Mouse (Mus musculus) induced T-regulatory cell, adult 2 months (primary cell): Measurements from ENCODE around the gene Cnot11.

Source experiments
- DNase-seq: peaks from one replicate; pipeline ENCODE4 v3.0.0-alpha.2; 2012; ENCODE audit warnings: low read depth

The Cnot11 gene

DNA sequence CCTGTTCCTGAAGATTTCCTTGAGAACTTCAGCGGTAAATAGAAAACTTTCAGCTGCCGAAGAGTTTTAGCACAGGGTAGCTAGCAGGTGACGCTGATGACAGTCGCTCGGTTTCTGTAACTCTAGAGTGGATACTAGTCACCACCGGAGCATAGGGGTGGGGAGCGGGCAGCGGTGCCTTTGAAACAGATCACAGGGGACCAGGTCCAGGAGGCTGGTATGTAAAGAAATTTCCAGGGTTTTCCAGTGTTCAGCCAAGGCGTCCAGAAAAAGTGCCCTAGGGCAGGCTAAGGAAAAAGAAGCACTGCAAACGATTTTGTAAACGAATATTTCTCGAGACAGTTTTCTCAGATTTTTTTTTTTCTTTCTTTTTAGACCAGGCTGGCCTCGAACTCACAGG lies at the start of gene Cnot11:
Gene Cnot11, plus strand, starts transcription at position 162 of the 400 bp plus-strand sequence.
- DNase-seq, result no peak

DNA sequence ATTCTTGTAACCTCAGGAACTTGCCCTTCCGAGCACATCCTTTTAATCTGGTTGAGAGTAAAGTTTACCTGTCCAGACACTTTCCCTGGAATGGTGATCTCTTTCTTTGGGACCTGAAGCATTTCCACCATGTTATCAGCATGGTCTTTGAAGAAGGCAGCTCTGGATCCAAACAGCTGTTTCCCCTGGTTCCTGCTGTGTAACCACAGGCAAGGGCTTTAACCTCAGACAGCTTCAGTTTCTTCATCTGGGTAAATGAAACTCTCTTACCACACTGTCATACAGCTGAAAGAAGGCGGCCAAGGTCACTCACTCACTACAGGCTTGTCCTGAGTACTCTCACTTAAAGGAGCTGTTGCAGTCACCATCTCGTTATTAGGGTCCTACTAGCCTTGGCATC lies 47.4 kb upstream of the Cnot11 start:
- DNase-seq, result no peak

GRCm38 (mm10) chr1:39493165-39493564 lies 41.6 kb upstream of the Cnot11 start:
- DNase-seq, result no peak

- DNase-seq, result no peak
Observed at GRCm38 (mm10) chr1:39493664-39494063, 41.1 kb upstream of the Cnot11 start.

DNA sequence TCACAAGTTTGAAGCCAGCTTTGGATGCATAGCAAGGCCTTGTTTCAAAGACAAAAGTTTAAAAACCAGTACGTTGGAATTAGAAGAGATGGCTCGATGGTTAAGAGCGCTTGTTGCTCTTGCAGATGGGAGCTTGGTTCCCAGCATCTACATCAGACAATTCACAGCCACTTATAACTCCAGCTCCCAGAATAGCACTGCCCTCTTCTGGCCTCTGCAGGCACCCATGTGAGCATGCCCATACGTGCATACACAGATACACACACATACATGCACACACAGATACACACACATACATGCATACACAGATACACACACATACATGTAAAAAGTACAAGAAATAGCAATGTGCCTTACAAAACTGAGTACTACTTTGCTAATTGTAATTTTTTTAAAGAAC lies 37.8 kb upstream of the Cnot11 start:
- no peak for DNase-seq

- no peak for DNase-seq
Observed at GRCm38 (mm10) chr1:39497748-39498147, 37.0 kb upstream of the Cnot11 start.

- no peak for DNase-seq
Observed at GRCm38 (mm10) chr1:39499485-39499941, 35.3 kb upstream of the Cnot11 start.

- DNase-seq, result peak; percentile 20
Observed at GRCm38 (mm10) chr1:39502817-39503633, 31.8 kb upstream of the Cnot11 start.

DNA sequence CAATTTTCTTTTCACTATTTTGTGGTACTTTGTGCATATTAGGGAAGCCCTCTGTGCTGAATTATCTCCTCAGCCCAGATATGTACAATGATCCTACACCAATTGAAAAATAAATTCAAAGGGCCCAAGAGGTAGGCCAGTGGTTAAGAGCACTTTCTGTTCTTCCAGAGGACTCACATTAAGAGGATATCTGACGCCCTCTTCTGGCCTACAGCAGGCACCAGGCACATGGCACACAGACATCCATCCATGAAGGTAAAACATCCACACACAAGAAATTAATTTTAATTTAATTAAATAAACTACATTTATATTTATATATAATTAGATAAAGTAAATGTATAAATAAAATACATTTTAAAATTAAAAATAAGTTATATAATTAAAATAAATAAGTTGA lies 30.5 kb upstream of the Cnot11 start:
- no peak for DNase-seq

DNA sequence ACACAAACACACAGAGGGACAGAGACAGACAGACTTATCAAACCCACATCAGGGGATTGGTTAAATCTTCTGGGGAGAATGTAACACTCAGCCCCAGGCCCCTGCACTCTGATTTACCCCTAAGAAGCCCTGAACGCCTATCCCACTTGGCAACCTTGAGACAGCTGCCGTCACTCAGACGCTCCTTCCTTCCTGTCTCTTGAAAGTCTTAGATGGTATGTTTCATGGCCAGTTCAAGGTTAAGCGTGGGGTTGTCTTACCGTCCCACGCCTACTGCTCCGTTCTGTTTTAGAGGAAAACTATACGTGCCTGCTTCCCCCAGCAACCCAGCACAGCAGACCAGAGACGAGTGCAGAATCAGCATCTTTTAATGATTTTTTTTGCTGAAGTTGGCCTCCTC lies 29.2 kb upstream of the Cnot11 start:
- no peak for DNase-seq

GRCm38 (mm10) chr1:39511775-39512174 lies 23.0 kb upstream of the Cnot11 start:
- no peak for DNase-seq

DNA sequence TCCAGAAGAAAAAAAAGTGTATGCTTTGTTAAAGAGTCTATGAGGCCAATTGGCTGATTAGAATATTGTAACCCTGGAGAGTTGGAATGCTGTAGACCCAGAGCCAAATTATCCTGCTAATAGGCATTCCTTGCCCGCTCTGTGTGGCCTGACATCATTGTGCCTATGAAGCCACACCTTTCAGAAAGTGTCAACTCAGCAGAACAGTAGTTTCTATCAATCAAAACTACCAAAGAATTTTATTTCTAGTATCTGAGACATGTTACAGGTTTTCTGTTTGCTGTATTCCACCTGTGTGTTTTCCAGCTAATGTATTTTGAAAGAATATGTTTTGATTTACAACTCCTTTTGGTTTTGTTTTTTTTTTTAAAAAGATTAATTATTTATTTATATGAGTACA lies 22.6 kb upstream of the Cnot11 start:
- no peak for DNase-seq

DNA sequence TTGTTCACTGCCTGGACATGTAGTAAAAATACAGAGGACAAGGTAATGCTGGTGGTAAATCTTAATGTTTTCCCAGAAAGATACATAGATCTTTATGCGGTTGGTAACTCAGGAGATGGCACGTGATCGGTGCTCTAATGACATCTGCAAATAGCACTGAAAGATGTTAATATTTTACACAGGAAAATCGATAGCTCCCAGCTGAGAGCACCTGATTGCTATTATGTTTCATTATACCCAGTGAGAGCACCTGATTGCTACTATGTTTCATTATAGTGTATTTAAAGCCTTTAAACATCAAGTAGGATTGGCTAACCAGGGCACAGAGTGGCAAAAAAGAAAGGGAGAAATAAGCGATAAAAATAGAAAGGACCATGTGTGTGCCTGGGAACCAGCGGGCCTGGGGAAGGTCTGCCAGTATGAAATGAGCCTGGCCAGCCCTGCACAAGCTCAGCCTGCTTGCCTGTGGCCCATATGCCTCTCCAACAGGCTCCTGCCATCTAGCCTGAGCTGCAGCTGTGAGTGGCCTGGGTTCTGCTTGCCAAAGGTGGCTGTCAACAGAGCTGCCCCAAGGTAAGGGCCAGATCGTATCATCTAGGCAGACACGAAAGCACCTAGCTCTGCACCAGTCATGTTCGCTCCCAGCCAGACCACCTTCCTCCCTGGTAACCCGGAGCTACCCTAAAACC lies 19.3 kb upstream of the Cnot11 start:
- DNase-seq, result no peak

DNA sequence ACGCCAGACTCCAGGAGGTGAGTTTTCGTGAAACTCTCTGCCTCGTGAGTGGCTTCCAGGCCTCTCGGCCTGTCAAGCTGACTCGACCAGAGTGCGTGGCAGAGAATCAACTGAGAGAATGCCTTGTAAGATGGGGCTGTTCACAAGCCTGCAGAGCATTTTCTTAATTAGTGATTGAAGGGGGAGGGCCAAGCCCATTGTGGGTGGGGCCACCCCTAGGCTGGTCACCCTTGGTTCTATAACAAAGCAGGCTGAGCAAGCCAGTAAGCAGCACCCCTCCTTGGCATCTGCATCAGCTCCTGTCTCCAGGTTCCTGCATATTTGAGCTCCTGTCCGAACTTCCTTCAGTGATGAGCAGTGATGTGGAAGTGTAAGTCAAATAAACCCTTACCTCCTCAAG lies 13.5 kb upstream of the Cnot11 start:
- DNase-seq, result no peak

DNA sequence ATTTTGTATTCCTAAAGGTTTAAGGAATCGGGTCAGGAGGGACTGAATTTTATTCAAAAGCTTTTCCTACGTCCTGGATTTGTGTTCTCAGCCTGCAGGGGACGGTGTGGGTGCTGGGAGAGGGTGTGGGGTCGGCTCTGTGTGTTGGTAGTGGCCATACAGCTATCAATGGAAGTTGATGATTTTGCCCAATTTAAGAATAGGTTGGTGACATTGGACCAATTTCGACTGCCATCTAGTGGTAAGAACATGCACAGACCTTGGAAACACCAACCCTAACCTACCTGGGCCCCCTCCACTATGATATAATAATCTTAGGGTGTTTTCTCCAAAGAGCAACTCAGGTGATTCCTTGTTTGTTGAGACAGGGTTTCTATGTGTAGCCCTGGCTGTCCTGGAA lies 12.3 kb upstream of the Cnot11 start:
- peak; percentile 68 for DNase-seq

- DNase-seq, result no peak
Observed at GRCm38 (mm10) chr1:39525763-39526162, 9.0 kb upstream of the Cnot11 start.

- DNase-seq, result no peak
Observed at GRCm38 (mm10) chr1:39526371-39527167, 8.2 kb upstream of the Cnot11 start.

GRCm38 (mm10) chr1:39527432-39527831 lies 7.4 kb upstream of the Cnot11 start:
- peak; percentile 89 for DNase-seq

- no peak for DNase-seq
Observed at GRCm38 (mm10) chr1:39528319-39528718, 6.5 kb upstream of the Cnot11 start.

GRCm38 (mm10) chr1:39530258-39530943 lies 4.4 kb upstream of the Cnot11 start:
- DNase-seq, result peak; percentile 93

DNA sequence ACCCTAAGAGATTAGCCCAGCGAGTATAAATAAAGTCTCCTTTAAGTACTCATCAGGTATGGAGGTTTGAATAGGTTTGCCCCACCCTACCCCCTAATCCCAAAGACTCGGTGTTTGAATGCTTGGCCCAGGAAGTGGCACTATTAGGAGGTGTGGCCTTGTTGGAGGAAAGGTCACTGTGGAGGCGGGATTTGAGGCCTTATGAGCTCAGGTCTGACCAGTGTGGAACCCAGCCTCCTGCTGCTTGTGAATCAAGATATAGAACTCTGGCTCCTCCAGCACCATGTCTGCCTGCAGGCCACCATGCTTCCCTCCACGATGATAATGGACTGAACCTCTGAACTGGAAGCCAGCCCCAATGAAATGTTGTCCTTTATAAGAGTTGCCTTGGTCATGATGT lies 3.8 kb upstream of the Cnot11 start:
- DNase-seq, result no peak

DNA sequence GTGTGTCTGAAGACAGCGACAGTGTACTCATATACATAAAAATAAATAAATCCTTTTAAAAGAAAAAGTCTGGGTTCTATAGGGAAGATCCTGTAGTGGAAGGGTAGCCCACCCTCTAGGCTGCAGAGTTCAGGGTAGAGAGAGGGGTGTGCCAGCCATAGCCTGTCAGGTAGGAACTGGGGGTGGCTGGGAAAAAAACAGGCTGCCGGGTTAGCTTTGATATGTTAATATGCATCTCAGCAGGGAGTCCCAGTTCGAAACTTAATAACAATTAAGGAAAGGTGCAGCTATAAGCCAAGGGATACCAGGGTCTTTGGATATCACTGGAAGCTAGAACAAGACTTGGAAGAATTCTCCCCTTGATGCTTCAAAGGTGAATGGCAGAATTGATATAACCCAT lies 875 bp upstream of the Cnot11 start:
- no peak for DNase-seq
